Mouse (Mus musculus) liver, embryonic 14.5 days (tissue): ENCODE measurements at regions not wholly inside any gene's neighbourhood (a gene's known extent, or its start where the extent isn't known, plus 50 kb on each side); places are given as distances from the start of the nearest gene placed in this dataset.

Experiments
- ATAC-seq: fragments of 200-750 bp; cut with Nextera tagmentation; 2 replicates; pipeline ENCODE4 v1.8.0; 2017; ENCODE audit warnings: moderate number of reproducible peaks, mild to moderate bottlenecking, moderate library complexity; ENCODE audit not compliant: insufficient read depth
- DNase-seq, 3 experiments: peaks; one replicate each; pipeline ENCODE4 v3.0.0-alpha.2; 2012 to 2013; ENCODE audit warnings: low read depth in 3 of 3, low spot score in 3 of 3
- H3K27ac ChIP-seq: fragments of 300-500 bp; sonication (generic); 2 replicates; pipeline ENCODE4 v1.5.1; 2014; ENCODE audit warnings: moderate library complexity, mild to moderate bottlenecking, control low read depth, inconsistent platforms
- H3K27me3 ChIP-seq: fragments of 300-500 bp; sonication (generic); 2 replicates; pipeline ENCODE4 v1.6.1; 2014; ENCODE audit warnings: mild to moderate bottlenecking, low read length, moderate library complexity; ENCODE audit not compliant: control insufficient read depth, insufficient read depth
- H3K36me3 ChIP-seq: fragments of 300-500 bp; sonication (generic); replicated peaks from 2 replicates; pipeline ENCODE4 v1.6.1; 2014; ENCODE audit warnings: low read depth; ENCODE audit not compliant: control insufficient read depth, insufficient read depth
- H3K4me1 ChIP-seq, 2 experiments: fragments of 200-500 bp in 1 of 2; fragments of 300-500 bp in 1 of 2; sonication (generic) in 1 of 2; replicated peaks; 2 replicates each; pipeline ENCODE4 v1.6.1; 2012 to 2014; ENCODE audit warnings: antibody characterized with exemption in 1 of 2, inconsistent platforms in 1 of 2, low read length in 1 of 2; ENCODE audit not compliant: control insufficient read depth in 2 of 2, insufficient read depth in 2 of 2
- H3K4me2 ChIP-seq: fragments of 300-500 bp; sonication (generic); 2 replicates; pipeline ENCODE4 v1.6.1; 2014; ENCODE audit warnings: low read depth, mild to moderate bottlenecking, control low read depth, moderate library complexity
- H3K4me3 ChIP-seq, 2 experiments: fragments of 200-500 bp in 1 of 2; fragments of 300-500 bp in 1 of 2; sonication (generic) in 1 of 2; 2 replicates each; pipeline ENCODE4 v1.5.1; 2012 to 2014; ENCODE audit warnings: low read depth in 2 of 2, low read length in 2 of 2, mild to moderate bottlenecking in 2 of 2, control low read depth in 1 of 2, inconsistent platforms in 1 of 2, moderate library complexity in 1 of 2; ENCODE audit not compliant: insufficient read depth in 1 of 2
- H3K9ac ChIP-seq: fragments of 300-500 bp; sonication (generic); replicated peaks from 2 replicates; pipeline ENCODE4 v1.6.1; 2014; ENCODE audit warnings: mild to moderate bottlenecking, control low read depth, moderate library complexity
- H3K9me3 ChIP-seq: fragments of 300-500 bp; sonication (generic); 2 replicates; pipeline ENCODE4 v1.6.1; 2016; ENCODE audit warnings: low read length, mixed read lengths; ENCODE audit not compliant: control insufficient read depth
- CTCF ChIP-seq: IDR thresholded peaks from 2 replicates; pipeline ENCODE4 v1.5.1; 2016; ENCODE audit warnings: antibody characterized with exemption, low read depth, control low read depth
- EP300 ChIP-seq: IDR thresholded peaks from 2 replicates; pipeline ENCODE4 v1.6.1; 2016; ENCODE audit warnings: antibody characterized with exemption, low read depth
- WGBS: fragments of 180-500 bp; shearing (Covaris S2); extraction: QIAGEN DNeasy Blood & Tissue Kit; methylation state at CpG from one replicate; pipeline ENCODE4 v1.1.7; 2014; ENCODE audit not compliant: insufficient replicate concordance; 5-methylcytosine and 5-hydroxymethylcytosine counted together

DNA sequence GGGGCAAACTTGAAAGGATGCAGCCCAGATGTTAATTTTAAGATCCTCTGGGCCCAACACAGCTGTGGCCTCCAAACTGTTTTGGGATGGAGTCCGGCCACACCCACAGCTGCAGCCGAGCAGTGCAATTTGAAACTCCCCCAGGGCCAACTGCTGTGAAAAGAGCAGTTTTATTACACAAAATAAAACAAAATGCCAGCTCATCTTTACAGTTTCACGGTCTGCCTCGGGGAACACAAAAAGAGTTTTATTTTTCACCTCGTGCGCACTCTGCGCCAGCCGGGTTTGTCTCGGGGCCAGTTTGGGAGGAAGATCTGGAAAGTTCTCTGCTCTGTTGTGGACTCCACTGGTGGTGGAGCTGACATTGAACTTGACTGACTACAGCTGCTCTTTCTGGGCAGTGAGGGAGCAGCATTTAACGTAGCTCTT lies 174.8 kb downstream of the Mtx2 start:
- no peak overlapping the region for H3K4me3 ChIP-seq
- H3K9me3 ChIP-seq = no peaks in the 10 kb centered on the region
- DNase-seq (no peak), ATAC-seq (no peak)
- TF ChIP-seq CTCF (no peak), EP300 (no peak)
- H3K4me1 ChIP-seq = no peaks in the 10 kb centered on the region
- no peak overlapping the region for H3K4me2 ChIP-seq
- H3K27ac ChIP-seq = no peak overlapping the region
- 71% methylated on average over 10 of the region's 10 CpGs for WGBS
- H3K9ac ChIP-seq = no peak overlapping the region
- H3K36me3 ChIP-seq = no peaks in the 10 kb centered on the region
- no peaks in the 10 kb centered on the region for H3K27me3 ChIP-seq

DNA sequence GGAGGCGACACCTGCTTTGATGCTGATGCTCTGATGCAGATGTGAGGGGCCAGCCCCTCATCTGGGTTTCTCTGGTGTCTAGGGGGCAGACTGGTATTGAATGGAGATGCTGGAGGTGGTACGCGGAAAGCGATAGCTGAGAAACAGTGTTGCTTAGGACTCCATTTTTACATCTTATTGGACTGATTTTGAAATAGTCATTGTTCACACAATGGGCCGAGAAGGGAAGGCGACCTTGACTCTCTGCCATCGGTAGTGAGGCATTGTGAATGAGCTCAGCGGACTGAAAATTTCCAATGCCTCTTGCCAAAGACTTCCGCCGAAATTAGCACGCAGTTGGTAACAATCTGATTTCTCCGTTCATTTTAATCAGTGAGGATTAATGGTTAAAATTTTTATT lies 177.0 kb downstream of the Mtx2 start:
- no peaks in the 10 kb centered on the region for H3K36me3 ChIP-seq
- H3K27ac ChIP-seq = no peak overlapping the region
- H3K4me1 ChIP-seq = no peaks in the 10 kb centered on the region
- no peaks in the 10 kb centered on the region for H3K9me3 ChIP-seq
- ATAC-seq (no peak), DNase-seq (no peak)
- no peak overlapping the region for H3K4me3 ChIP-seq
- no peaks in the 10 kb centered on the region for H3K27me3 ChIP-seq
- no peak overlapping the region for H3K9ac ChIP-seq
- no peak overlapping the region for H3K4me2 ChIP-seq
- 74% methylated on average over 12 of the region's 12 CpGs for WGBS
- TF ChIP-seq CTCF (no peak), EP300 (no peak)

DNA sequence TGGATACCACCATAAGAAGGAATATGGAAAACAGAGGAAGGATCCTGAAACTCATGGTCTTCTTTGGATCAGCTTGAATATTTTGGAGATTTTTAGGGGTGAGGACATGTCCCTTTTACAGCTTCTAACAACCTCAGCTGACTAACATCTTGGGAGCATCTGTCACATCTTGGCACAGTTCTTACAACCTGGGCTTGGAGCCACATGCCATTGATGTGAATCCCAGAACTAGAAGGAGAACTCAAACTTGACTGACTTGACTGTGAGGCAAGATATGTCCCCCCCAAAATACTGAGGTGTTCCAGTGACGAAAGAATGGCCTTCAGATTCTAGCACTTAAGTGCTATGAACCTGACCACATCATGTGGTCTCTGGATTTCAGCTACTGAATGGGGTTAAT lies 182.5 kb downstream of the Mtx2 start:
- no peak overlapping the region for H3K4me3 ChIP-seq
- no peaks in the 10 kb centered on the region for H3K36me3 ChIP-seq
- no peak overlapping the region for H3K4me2 ChIP-seq
- no peak for DNase-seq
- no peak overlapping the region for H3K27ac ChIP-seq
- no peaks in the 10 kb centered on the region for H3K4me1 ChIP-seq
- H3K9me3 ChIP-seq = no peaks in the 10 kb centered on the region
- 48% methylated on average over 1 of the region's 1 CpGs for WGBS
- ATAC-seq = no peak
- no peak for TF ChIP-seq EP300
- TF ChIP-seq CTCF = no peak
- no peaks in the 10 kb centered on the region for H3K27me3 ChIP-seq
- H3K9ac ChIP-seq = no peak overlapping the region

DNA sequence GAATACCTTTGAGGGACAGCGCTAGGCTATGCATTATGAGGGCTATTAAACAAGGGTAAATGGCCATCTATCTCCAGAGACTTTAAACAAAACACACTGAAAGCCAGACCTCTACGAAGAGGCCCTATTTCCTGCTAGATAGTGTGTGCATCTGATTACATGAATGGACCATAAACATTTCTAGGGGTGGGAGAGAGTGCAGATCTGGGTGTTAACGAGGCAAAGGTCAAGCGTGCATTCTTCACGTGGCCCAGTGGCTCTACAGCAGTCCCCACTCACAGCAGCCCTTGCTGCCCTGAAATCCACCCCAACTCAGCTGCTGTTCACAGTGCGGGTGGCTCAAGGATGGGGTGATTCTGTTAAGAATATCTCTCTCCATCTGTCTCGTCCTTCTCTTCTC lies 185.0 kb downstream of the Mtx2 start:
- Histone ChIP-seq H3K36me3 (no peaks in the 10 kb centered on the region), H3K4me1 (no peaks in the 10 kb centered on the region), H3K4me2 (no peak overlapping the region), H3K9me3 (no peaks in the 10 kb centered on the region), H3K9ac (no peak overlapping the region), H3K27ac (no peak overlapping the region), H3K4me3 (no peak overlapping the region), H3K27me3 (no peaks in the 10 kb centered on the region)
- TF ChIP-seq CTCF = no peak
- no peak for TF ChIP-seq EP300
- 34% methylated on average over 7 of the region's 7 CpGs for WGBS
- ATAC-seq = no peak
- no peak for DNase-seq

DNA sequence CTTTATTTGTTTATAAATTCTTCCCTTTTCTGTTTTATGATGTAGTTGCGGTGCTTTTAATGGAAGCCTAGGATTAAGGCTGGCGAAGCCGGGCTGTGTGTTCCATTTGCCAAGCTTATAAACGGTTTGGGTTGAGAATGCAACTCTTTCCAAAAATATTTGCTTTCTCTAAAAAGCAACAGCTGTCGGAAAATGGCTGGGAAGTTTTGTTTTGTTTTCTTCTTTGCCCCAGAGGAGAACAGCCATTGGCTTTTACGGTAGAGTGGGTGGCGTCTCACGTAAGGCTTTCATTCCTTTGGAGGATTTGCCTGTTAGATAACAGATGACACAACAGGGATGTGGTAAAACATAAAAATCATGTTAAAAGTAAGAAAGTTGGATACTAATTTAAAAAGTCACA lies 186.4 kb downstream of the Mtx2 start:
- Histone ChIP-seq H3K27me3 (no peaks in the 10 kb centered on the region), H3K36me3 (no peaks in the 10 kb centered on the region), H3K4me2 (no peak overlapping the region), H3K9ac (no peak overlapping the region), H3K4me3 (no peak overlapping the region), H3K4me1 (no peaks in the 10 kb centered on the region), H3K27ac (no peak overlapping the region), H3K9me3 (no peaks in the 10 kb centered on the region)
- 52% methylated on average over 8 of the region's 8 CpGs for WGBS
- DNase-seq = no peak
- ATAC-seq = no peak
- no peak for TF ChIP-seq EP300
- TF ChIP-seq CTCF = no peak
